Mouse (Mus musculus): ENCODE measurements around the gene Rhox7a. TPM values are rescaled to one million over a fixed set of nuclear protein-coding genes. Genes with fewer than 3 reads are reported as not detected.

Rhox7a gene
- polyA plus RNA-seq, 1 experiment from 2014 or later = not detected

Other genes starting within 250 kb of the Rhox7a start
- not detected in 2 replicates for gene Rhox4f, start 224.0 kb upstream of the Rhox7a start, polyA plus RNA-seq (2015; fragmentation: Nextera tagmentation; extraction: Ambion mirVana)
- gene Rhox3g, start 203.1 kb upstream of the Rhox7a start, polyA plus RNA-seq (2015; fragmentation: Nextera tagmentation; extraction: Ambion mirVana) = not detected in 2 replicates
- not detected in 2 replicates for gene Rhox2g, start 188.2 kb upstream of the Rhox7a start, polyA plus RNA-seq (2015; fragmentation: Nextera tagmentation; extraction: Ambion mirVana)
- gene Rhox4g, start 180.4 kb upstream of the Rhox7a start, polyA plus RNA-seq (2015; fragmentation: Nextera tagmentation; extraction: Ambion mirVana) = not detected in 2 replicates
- gene Rhox3h, start 162.9 kb upstream of the Rhox7a start, polyA plus RNA-seq (2015; fragmentation: Nextera tagmentation; extraction: Ambion mirVana) = not detected in 2 replicates
- not detected in 2 replicates for gene Rhox2h, start 158.4 kb upstream of the Rhox7a start, polyA plus RNA-seq (2015; fragmentation: Nextera tagmentation; extraction: Ambion mirVana)
- 0.70 TPM in 1 of 2 replicates, not detected in the other for gene Rhox5, start 26.8 kb upstream of the Rhox7a start, polyA plus RNA-seq (2015; fragmentation: Nextera tagmentation; extraction: Ambion mirVana)
- gene Rhox6, start 4.8 kb upstream of the Rhox7a start, polyA plus RNA-seq (2015; fragmentation: Nextera tagmentation; extraction: Ambion mirVana) = not detected in 2 replicates
- not detected in 2 replicates for gene Rhox8, start 47.3 kb downstream of the Rhox7a start, polyA plus RNA-seq (2015; fragmentation: Nextera tagmentation; extraction: Ambion mirVana)
- not detected in 2 replicates for gene Rhox7b, start 65.5 kb downstream of the Rhox7a start, polyA plus RNA-seq (2015; fragmentation: Nextera tagmentation; extraction: Ambion mirVana)
- gene Rhox9, start 70.1 kb downstream of the Rhox7a start, polyA plus RNA-seq (2015; fragmentation: Nextera tagmentation; extraction: Ambion mirVana) = not detected in 2 replicates
- not detected in 2 replicates for gene Btg1-ps1, start 187.1 kb downstream of the Rhox7a start, polyA plus RNA-seq (2015; fragmentation: Nextera tagmentation; extraction: Ambion mirVana)
- gene Btg1-ps2, start 211.4 kb downstream of the Rhox7a start, polyA plus RNA-seq (2015; fragmentation: Nextera tagmentation; extraction: Ambion mirVana) = not detected in 2 replicates
- gene Rhox10, start 234.8 kb downstream of the Rhox7a start, polyA plus RNA-seq (2015; fragmentation: Nextera tagmentation; extraction: Ambion mirVana) = not detected in 2 replicates

Data from hindbrain, embryonic 16.5 days (tissue).